Mouse (Mus musculus) CH12F3 (cell line): ENCODE results near the gene Lrp4.
"Not testable (repeated sequence)": the region's sequence is repeated elsewhere in the genome, so short reads cannot be mapped to it uniquely, and the experiment has no call there.

ENCODE experiments used
- in situ Hi-C: fragments of 300-500 bp; cut with MboI; formaldehyde crosslinking; loops from 2 replicates; pipeline ENCODE4 v1.14.3; 2020; ENCODE audit warnings: low sequenced_read_pairs

Lrp4 gene

DNA sequence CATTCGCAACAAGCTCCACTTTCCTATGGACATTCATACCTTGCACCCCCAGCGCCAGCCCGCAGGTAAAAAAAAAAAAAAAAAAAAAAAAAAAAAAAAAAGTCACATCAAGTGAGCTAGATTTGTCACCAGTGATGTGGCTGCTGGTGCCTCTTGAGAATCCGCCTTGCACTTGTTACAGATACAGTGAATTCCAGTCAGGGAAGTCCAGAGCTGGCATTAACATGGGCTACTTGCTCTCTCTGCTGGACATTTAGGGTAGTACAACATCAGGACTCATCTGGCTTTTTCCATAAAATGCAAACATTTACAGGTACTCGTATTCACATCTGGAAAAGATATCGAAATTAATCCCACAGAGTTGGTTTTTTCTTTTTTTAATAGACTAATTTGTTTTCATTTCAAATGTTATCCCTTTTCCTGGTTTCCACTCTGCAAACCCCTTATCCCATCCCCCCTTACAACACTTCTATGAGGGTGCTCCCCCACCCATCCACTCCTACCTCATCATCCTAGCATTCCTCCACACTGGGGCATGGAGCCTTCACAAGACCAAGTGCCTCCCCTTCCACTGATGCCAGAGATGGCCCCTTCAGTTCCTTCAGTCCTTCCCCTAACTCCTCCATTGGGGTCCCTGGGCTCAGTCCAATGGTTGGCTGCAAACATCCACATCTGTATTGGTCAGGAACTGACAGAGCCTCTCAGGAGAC lies 23.6 kb downstream of the Lrp4 start:
- in situ Hi-C loops: no loop called here

DNA sequence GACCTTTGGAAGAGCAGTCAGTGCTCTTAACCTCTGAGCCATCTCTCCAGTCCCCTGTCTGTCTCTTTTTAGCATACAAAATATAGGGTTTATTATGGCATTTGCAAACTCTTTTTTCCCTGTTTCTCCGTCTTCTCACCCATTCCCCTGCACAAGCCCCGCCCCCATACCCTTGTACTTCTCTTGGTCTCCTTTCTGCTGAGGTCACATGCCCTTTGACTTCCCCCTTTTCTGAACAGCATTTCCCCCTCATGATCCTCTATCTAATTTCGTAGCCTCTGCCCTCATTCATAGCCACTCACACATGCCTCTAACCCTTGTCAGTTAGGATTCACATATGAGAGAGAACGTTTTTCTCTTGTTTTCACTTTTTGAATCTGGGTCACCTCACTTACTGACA lies 27.4 kb downstream of the Lrp4 start:
- in situ Hi-C loops: no loop called here

DNA sequence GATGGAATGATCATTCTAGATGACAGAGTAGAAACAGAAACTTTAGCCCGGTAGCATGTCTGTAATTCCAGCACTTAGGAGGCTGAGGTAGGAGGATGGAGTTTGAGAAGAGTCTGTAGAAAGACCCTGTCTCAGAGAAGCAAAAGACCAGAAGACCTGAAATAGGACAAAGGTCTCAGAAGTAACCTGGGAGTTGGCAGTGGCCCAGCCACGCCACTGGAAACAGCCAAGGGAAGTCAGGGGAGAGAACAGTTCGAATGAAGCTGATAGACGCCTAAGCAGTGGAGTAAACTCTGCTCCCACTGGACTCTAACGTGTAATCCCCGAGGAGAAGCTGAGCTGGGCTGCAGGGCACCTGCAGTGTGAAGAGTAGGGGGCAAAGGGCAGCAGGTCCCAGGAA lies 27.9 kb downstream of the Lrp4 start:
- in situ Hi-C loops: no loop called here

DNA sequence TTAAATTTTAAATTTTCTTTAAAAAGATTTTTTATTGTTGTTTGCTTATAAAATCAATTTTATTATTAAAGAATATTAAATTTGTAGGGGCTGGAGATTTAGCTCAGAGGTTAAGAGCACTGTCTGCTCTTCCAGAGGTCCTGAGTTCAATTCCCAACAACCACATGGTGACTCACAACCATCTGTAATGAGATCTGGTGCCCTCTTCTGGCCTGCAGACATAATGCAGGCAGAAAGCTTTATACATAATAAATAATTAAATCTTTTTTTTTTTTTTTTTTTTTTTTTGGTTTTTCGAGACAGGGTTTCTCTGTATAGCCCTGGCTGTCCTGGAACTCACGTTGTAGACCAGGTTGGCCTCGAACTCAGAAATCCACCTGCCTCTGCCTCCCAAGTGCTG lies 30.0 kb downstream of the Lrp4 start:
- in situ Hi-C loops: not testable (repeated sequence)

DNA sequence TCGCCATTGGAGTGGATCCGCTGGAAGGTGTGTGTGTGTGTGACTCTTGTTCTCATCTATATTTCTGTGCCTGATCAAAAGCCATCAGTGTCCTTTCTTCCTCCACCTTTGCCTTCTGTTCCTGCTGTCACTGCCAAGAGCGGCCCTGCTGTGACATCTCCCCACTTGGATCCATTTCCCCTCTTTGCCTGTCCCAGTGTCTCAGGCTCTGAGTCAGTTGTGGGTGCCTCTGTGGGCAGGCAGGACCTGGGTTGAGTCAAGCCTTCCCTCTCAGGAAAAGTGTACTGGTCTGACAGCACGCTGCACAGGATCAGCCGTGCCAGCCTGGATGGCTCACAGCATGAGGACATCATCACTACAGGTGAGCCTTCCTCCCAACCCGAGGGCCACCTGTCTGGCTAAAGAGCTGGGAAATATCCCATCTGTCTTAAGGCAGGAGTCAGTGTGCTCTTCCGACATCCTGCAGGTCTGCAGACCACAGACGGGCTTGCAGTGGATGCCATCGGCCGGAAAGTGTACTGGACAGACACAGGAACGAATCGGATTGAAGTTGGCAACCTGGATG lies 34.8 kb downstream of the Lrp4 start:
- in situ Hi-C loops: no loop called here

- in situ Hi-C loops: no loop called here
Observed at GRCm38 (mm10) chr2:91493981-91494380, 36.7 kb downstream of the Lrp4 start.

GRCm38 (mm10) chr2:91498093-91498719 lies 40.9 kb downstream of the Lrp4 start:
- in situ Hi-C loops: no loop called here

DNA sequence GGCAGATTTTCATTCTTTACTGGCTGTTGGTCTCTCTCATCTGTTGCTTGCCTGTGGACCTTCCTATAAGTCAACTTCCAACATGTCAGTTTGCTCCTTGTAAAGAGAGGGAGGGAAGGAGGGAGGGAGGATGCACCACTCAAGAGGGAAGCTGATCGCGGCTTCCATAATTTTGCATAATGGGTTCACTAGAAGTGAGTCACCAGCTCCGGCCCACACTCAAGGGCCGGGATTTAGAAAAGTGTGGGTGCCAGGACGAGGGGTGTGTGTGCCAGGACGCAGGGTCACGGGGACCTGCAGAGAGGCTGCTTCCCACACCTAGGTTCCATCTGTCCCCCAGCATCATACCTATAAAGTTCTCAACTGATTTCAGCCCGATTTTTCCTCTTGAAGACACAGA lies 50.8 kb downstream of the Lrp4 start:
- in situ Hi-C loops: no loop called here

DNA sequence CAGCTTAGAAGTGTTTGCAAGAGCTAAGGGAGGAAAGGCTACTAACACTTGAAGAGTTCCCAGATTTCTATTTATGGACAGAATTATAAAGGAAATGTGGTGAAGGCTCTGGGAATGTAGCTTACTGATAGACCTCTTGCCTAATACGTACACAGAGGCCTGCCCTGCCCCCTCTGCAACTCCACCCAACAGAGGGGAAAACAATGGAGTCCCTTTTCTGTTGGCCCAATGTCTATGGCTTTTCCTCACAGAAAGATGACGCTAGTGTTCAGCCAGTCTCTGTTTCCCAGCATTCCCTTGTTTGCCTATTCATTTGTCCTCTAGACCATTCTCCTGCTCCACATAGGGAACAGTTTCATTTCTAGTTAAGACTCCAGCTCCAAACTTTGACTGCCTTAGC lies 59.9 kb downstream of the Lrp4 start:
- in situ Hi-C loops: no loop called here

GRCm38 (mm10) chr2:91526294-91527146 lies 69.2 kb downstream of the Lrp4 start, which contains the start of gene Ckap5:
Gene Ckap5, plus strand, starts transcription at chr2:91526762.
- in situ Hi-C loops: no loop called here

- in situ Hi-C loops: no loop called here
Observed at GRCm38 (mm10) chr2:91527147-91527486, 69.8 kb downstream of the Lrp4 start.

DNA sequence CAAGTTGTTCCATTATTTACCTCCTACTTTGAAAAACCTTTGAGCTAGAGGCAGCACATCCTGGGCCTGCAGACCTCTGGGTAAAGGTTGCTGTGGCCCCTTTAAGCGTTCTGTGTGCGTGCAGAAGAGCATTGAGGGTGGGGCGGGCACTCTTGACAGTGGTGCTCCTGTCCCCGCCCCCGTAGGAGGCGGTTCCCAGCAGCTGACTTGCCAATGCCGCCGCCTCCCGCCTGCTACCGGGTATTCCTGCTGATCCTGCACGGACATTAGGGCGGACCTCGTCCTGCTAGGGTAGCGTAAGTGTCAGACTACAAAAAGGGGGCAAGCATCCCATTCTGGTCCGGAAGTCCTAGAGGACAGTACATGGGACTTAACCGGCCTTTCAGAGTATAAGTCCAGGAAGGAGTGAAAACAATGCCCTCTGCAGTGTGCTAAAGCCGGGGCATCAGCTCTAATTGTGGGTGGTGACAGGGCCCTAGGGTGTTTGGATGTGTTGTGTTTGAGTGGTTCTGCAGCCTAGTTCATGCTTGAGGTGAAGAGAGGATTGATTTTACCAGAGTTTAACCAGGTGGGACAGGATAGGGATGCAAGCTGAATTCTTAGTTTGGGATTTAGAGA lies 80.4 kb downstream of the Lrp4 start:
- in situ Hi-C loops: no loop called here
